Mouse (Mus musculus): Measurements from ENCODE around the gene Atp5g3. TPM values are rescaled to one million over a fixed set of nuclear protein-coding genes. Genes with fewer than 3 reads are reported as not detected.

The Atp5g3 gene
- total RNA-seq, 2 experiments from 2014 or later, result 3,070 to 3,248 TPM

DNA sequence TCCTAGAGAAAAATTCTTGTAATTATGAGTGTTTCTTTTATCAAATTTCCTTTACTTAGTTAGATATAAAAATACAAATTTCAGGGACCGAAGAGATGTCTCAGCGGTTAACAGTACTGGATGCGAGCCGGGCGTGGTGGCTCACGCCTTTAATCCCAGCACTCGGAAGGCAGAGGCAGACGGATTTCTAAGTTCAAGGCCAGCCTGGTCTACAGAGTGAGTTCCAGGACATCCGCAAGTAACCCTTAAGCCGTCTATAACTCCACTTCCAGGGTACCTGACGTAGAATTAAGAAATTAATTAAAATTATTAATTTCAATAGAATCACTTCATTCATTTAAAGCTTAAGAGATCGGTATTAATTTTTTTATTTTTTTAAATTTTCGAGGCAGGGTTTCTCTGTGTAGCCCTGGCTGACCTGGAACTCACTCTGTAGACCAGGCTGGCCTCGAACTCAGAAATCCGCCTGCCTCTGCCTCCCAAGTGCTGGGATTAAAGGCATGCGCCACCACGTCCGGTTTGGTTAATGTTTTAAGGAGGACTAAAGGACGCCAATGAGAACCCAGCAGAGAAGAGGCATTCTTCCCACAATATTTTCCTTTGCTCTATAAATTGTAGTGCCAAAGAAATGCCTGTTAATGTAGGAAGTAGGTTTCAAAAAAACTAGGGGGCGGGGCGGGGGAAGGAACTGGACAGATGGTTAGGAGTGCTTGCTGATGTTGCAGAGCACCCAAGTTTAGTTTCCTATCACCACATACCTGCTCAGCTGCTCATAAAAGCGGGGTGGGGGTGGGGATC lies 17.5 kb downstream of the Atp5g3 start:
- no peak for DNase-seq

- DNase-seq, result peak; percentile 99
Observed at GRCm38 (mm10) chr2:73892464-73893296, 18.4 kb downstream of the Atp5g3 start, which contains the start of gene Atf2. Atf2 (minus strand) TSS chr2:73892639.

DNA sequence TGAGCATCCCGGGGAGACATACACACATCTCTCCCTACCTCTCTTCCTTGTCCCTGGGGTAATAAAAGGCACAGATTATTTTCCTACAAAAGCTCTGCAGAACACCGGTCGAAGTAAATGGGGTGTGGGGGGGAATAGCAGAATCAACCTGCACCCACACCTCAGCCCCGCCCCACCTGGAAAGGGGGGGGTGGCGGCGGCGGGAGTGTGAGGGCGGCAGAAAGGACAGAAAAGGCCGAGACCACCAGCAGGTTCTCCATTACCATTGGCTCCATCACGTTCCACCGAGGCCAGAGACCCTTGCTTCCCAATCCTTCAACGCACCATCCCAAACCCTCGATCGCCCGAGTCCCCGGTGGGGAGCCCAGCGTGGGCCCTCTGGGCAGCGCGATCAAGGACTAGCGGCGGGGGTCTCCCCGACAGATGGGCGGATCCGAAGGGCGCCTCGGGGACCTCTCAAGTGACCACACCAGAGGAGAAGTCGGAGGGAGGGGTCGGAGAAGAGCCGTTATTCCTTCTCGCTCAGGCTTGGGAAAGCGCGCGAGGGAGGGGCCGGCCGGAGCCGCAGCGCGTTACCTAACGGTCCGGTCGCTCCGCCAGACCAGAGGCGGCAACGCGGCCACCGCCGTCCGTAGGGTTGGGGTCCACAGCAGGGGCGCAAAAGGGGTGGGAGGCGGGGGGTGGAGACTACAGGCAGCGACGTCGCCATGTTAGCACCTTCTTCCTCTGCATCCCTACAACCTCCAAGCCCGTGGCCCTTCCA lies 19.2 kb downstream of the Atp5g3 start:
- peak; percentile 54 for DNase-seq

GRCm38 (mm10) chr2:73885997-73886396 lies 25.1 kb downstream of the Atp5g3 start:
- no peak for DNase-seq

DNA sequence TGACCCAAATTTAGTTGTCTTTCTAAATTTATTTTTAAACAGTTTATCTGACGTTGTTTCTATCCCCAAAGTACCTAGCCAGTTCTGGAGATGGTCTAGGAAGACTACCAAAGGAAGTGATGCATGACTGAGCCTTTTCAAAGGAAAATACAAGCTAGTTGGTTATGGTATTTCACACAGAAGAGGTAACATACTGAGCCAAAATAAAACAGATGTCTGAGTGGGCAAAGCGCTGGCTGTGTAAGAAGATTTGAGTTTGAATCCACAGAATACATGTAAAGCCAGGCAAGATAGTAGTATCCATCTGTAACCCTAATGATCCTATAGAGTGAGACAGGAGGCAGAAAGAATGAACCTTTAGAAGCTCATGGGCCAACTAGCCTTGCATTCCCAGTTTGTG lies 33.2 kb downstream of the Atp5g3 start:
- no peak for DNase-seq

DNA sequence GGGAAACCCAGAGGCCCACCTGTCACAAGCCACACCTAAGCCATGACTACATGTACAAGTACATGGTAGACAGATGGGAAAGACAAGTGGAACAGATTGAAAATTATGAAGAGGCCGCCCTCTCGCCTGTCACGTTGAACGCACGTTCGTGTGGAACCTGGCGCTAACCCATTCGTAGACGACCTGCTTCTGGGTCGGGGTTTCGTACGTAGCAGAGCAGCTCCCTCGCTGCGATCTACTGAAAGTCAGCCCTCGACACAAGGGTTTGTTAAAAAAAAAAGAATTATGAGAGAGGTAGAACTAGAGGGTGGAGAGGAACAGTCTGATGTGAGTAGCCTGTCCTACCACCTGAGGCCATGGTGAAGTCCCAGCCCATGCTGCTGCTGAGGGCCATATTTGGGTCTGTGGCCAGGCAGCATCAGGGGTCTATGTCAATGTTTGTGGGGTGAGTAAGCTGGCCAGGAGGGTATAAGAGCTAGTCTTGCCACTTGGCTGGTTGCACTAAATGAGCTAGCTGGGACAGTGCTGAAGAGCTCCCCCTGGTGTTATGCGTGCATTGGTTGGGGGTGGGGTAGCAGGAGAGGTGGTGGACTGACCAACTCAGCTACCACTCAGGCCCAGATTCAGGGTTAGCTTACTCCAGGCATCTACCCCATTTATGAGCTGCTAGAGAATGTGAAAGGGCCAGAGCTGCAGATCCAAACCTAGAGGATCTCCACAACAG lies 43.2 kb downstream of the Atp5g3 start:
- DNase-seq, result peak; percentile 70

DNA sequence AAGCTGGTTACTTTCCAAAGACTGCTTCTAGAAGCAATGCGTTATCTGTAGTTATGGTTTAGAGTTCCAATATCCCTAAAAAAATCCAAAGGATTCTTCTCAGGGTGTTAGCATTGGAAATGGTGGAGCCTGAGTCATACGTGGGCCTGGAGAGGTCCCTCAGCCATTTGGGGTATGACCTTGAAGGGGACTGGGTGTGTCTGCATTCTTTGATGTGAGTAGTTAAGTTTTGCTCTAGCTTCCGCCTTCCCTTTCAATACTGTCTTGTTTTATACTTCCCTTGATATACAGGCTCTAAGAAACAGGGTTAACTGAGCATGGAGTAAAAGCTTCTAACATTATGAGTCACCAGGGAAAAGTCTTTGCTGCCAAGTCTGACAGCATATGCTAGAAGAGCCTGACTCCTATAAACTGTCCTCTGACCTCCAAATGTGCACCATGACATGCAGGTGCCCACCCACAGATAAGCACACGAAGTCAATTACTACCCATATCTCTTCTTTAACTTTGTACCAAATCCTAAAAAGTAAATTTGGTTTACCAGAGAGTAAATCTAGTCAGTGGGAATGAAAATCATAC lies 51.0 kb downstream of the Atp5g3 start:
- no peak for DNase-seq

Other genes starting within 250 kb of the Atp5g3 start
- 10 to 100 TPM; 77.7 to 79.8 TPM for gene Chn1, start 136.0 kb downstream of the Atp5g3 start, total RNA-seq (2021)
- 10 to 100 TPM; 38.1 to 38.2 TPM for gene Atf2, start 18.7 kb downstream of the Atp5g3 start, total RNA-seq (2021)